Mouse (Mus musculus): Measurements from ENCODE around the gene Gm45799. TPM values are rescaled to one million over a fixed set of nuclear protein-coding genes. Genes with fewer than 3 reads are reported as not detected.

The Gm45799 gene
- polyA plus RNA-seq, 1 experiment from 2014 or later = 30.4 TPM

DNA sequence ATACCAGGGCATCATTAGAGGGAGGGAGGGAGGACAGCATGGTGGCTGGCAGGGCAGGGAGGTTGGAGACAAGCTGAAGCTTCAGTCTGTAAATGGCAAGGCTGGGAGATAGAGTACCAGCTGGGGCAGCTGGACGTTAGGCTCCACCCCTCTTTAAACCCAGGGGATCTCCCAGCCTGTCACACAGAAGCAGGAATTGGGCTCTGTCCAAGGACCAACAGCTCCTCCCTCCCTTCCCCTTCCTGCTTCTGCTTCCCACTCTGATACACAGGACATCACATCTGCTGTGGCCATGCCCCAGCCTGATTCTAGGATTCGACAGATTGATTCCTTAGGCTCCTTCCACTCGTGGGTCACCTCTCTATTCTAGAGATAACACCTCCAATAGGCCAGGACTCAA is 11.7 kb upstream of the Gm45799 start:
- H3K9ac ChIP-seq = no peak overlapping the region
- H3K36me3 ChIP-seq = peaks cover 19% of the 10 kb centered on the region
- no peak for ATAC-seq (ENCODE audit: insufficient number of reproducible peaks, low FRiP score, low TSS enrichment, low read depth)
- H3K4me2 ChIP-seq = no peak overlapping the region
- H3K9me3 ChIP-seq = no peaks in the 10 kb centered on the region
- H3K4me1 ChIP-seq = peaks cover 14% of the 10 kb centered on the region
- H3K27ac ChIP-seq = no peak overlapping the region
- no peak overlapping the region for H3K4me3 ChIP-seq
- no peaks in the 10 kb centered on the region for H3K27me3 ChIP-seq
- WGBS = 24% methylated on average over 3 of the region's 3 CpGs

DNA sequence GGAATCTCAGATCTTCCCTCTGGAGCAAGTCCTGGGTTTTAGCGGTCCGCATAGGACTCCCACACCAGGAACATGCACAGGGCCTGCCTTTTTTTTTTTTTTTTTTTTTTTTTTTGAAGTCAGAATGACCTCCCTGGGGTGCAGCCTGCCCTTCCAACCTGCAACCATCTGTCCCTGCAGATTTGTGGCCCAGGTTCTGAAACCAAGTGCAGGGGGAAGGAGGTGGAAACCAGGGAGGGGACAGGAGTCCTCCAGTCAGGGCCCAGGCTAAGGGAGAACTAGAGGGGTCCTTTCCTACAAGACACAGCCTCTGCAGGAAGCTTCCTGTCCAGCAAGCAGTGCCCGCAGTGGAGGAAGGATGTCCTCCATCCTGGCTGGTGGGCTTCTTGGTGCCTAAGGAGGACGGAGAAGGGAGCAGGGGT is 7.8 kb upstream of the Gm45799 start:
- Histone ChIP-seq H3K27ac (0 out of 2 replicates have a peak overlapping the region, but pooled peaks have one; percentile 22), H3K4me3 (peak overlapping the region; percentile 93), H3K36me3 (peaks cover 22% of the 10 kb centered on the region), H3K9ac (peak overlapping the region; percentile 93; the same call in 1 of the 2 replicates), H3K27me3 (no peaks in the 10 kb centered on the region), H3K4me2 (peak overlapping the region; percentile 86), H3K9me3 (no peaks in the 10 kb centered on the region), H3K4me1 (peaks cover 26% of the 10 kb centered on the region)
- WGBS = 9% methylated on average over 4 of the region's 4 CpGs
- ATAC-seq (ENCODE audit: insufficient number of reproducible peaks, low FRiP score, low TSS enrichment, low read depth) = no peak

DNA sequence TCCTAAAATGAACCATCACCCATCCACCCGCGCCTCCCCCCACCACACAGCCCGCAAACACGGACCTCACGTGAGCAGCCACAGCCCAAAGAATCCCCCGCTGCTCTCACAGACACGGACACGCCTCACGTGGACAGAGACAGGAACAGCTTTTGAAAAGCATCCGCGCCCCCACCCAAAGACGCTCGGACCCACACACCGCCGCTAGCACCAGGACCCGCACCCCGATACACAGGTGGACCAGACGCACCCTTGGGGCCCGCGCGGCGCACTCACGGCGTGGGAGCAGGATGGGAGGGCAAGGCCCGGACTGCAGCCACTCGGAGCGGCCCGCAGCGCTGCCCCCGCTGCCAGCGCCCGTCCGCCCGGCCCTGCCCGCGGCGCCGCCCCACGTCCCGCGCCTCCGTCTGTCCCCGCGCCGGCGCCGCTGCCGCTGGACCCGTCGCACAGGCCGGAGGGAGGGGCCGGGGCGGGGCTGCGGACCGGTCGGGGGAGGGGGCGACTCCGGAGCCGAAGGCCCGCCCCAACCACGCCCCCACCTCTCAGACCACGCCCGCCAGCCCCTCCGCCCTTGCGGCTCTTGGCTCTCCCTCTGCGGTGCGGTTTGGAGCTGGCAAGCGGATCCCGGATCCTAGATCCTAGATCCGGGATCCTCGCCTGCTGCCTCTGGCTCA is 7.1 kb upstream of the Gm45799 start, which contains the start of gene Trim3:
Gene Trim3 (minus strand): TSS at position 445 of the 674 bp plus-strand sequence.
- under 1% methylated on average over 53 of the region's 71 CpGs for WGBS
- H3K36me3 ChIP-seq = peaks cover 28% of the 10 kb centered on the region
- H3K4me2 ChIP-seq = peak within 1 kb of the TSS; percentile 86
- peaks cover 26% of the 10 kb centered on the region for H3K4me1 ChIP-seq
- peak within 1 kb of the TSS; percentile 93 for H3K9ac ChIP-seq
- no peaks in the 10 kb centered on the region for H3K9me3 ChIP-seq
- H3K27me3 ChIP-seq = no peaks in the 10 kb centered on the region
- peak within 1 kb of the TSS; percentile 93 for H3K4me3 ChIP-seq
- ATAC-seq (ENCODE audit: insufficient number of reproducible peaks, low FRiP score, low TSS enrichment, low read depth) = peak; percentile 92
- H3K27ac ChIP-seq = peak within 1 kb of the TSS; percentile 87

DNA sequence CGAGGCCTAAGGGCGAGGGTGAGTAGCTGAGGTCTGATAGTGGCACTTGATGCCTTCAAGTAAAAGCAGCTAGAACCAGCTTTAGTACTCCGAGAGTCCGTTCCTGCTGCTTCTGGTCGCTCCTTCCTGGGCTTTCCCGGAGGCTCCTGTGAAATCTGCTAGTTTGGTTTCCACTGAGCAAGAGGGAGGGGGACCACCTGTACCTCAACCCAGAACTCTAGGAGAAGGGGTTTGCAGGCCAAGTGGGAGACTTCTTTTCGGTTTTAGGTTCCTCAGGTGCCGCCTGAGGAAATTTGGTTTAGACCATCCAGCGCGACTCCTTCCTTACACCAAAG is 6.6 kb upstream of the Gm45799 start:
- Histone ChIP-seq H3K4me1 (peaks cover 27% of the 10 kb centered on the region), H3K27ac (peak overlapping the region; percentile 83), H3K27me3 (no peaks in the 10 kb centered on the region), H3K4me2 (peak overlapping the region; percentile 86), H3K36me3 (peaks cover 31% of the 10 kb centered on the region), H3K4me3 (peak overlapping the region; percentile 93), H3K9me3 (no peaks in the 10 kb centered on the region), H3K9ac (peak overlapping the region; percentile 93)
- 1% methylated on average over 10 of the region's 10 CpGs for WGBS
- ATAC-seq (ENCODE audit: insufficient number of reproducible peaks, low FRiP score, low TSS enrichment, low read depth) = peak; percentile 15; the same call in 1 of the 2 replicates

DNA sequence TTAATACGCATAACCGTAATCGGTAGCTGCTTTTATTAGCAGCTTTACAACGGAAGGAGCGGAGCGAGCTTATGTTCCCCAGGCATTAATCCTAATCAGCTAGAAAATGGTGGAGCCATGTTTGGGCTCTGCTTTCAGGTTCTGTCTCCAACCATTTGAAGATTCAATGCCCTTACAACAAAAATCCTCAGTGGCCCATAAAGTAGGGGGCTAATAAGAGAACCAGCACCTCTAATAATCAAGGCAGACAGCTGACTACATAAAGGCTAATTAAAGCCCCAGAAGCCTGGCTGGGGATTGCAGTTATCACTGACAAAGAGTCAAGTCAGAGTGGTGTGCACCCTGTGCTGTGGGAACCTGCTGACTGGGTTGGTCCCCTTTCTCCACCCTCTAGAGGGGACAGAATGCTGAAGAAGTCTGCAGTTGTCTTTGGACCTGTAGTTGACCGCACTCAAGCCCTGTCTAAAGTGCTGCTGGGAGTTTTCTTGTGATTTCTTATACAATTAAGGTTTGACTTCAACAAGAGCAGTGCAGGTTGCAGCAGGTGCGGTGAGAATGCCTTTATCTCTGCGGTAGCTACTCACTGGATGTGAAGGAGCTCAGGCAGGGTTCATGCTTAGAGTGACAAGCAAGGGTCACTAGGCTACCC is 6.0 kb upstream of the Gm45799 start:
- H3K27me3 ChIP-seq = no peaks in the 10 kb centered on the region
- peak overlapping the region; percentile 86 for H3K4me2 ChIP-seq
- H3K4me1 ChIP-seq = peaks cover 32% of the 10 kb centered on the region
- peak overlapping the region; percentile 93 for H3K4me3 ChIP-seq
- H3K9ac ChIP-seq = no peak overlapping the region
- 41% methylated on average over 9 of the region's 9 CpGs for WGBS
- H3K27ac ChIP-seq = peak overlapping the region; percentile 83; the same call in 1 of the 2 replicates
- no peak for ATAC-seq (ENCODE audit: insufficient number of reproducible peaks, low FRiP score, low TSS enrichment, low read depth)
- peaks cover 32% of the 10 kb centered on the region for H3K36me3 ChIP-seq
- H3K9me3 ChIP-seq = no peaks in the 10 kb centered on the region

DNA sequence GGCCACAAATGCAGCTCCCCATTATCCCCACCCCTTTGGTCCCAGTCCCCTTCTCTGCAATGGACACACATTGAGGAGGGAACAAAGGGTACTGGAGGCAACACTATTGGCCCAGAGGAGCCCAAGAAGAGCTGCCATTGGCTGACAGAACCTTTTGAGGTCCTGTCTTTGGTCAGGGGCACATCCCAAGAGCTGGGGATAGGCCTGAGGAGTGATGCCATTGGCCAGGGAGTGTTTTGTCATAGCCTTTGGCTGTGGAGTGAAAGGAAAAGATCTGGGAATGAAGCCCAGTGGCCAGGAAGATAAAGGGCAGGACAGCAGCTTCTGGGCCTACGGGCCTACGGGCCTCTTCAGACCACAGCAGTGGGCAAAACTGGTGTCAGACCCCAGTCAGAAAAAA is 4.6 kb upstream of the Gm45799 start:
- no peaks in the 10 kb centered on the region for H3K9me3 ChIP-seq
- H3K9ac ChIP-seq = no peak overlapping the region
- H3K4me2 ChIP-seq = no peak overlapping the region
- H3K27me3 ChIP-seq = no peaks in the 10 kb centered on the region
- WGBS = 97% methylated on average over 2 of the region's 2 CpGs
- no peak for ATAC-seq (ENCODE audit: insufficient number of reproducible peaks, low FRiP score, low TSS enrichment, low read depth)
- peaks cover 32% of the 10 kb centered on the region for H3K36me3 ChIP-seq
- no peak overlapping the region for H3K4me3 ChIP-seq
- H3K4me1 ChIP-seq = peaks cover 36% of the 10 kb centered on the region
- H3K27ac ChIP-seq = no peak overlapping the region

DNA sequence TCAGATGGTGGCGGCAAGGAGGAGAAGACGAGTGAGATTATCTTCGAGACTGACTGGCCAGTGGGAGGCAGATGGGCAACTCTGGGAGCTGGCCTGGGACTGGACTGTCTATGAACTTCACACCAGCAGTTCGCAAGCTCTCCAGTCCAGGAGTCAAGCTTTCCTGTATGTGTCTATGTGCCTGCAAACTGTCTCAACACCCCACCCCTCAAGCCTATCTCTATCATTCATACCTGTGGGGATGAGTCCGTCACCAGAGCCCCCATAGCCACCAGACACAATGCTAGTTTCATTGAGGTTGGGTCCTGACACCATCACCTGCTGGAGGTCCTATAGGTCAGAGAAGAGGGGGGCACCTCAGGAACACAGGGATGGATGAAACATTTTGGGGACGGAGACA is 1.6 kb upstream of the Gm45799 start:
- H3K4me2 ChIP-seq = no peak overlapping the region
- H3K4me3 ChIP-seq = no peak overlapping the region
- 92% methylated on average over 6 of the region's 6 CpGs for WGBS

DNA sequence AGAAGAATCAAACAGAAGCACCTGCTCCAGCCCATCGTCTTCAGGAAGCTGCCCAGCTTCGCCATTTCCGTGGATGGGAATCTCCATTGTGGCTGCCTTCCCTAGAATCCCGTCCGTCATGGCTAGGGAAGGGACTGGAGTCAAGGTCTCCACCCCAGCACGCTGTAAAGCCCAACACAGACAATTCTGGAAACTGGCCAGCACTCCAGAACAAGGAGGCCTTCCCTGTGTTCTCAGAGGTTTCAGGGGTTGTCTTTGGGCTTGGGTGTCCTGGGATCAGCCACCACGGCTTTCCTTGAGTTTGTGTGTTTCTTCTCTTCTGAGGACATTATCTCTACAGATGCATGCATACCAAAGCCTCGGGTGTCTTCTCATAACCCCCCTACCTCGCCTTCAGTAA is 1.0 kb upstream of the Gm45799 start:
- no peak for ATAC-seq (ENCODE audit: insufficient number of reproducible peaks, low FRiP score, low TSS enrichment, low read depth)
- peaks cover 46% of the 10 kb centered on the region for H3K36me3 ChIP-seq
- H3K9me3 ChIP-seq = no peaks in the 10 kb centered on the region
- H3K27ac ChIP-seq = no peak overlapping the region
- peak overlapping the region; percentile 76 for H3K4me3 ChIP-seq
- peaks cover 33% of the 10 kb centered on the region for H3K4me1 ChIP-seq
- H3K9ac ChIP-seq = no peak overlapping the region
- WGBS = 70% methylated on average over 9 of the region's 9 CpGs
- no peaks in the 10 kb centered on the region for H3K27me3 ChIP-seq
- peak overlapping the region; percentile 81 for H3K4me2 ChIP-seq

More for the DNA sequence above, 1.6 kb upstream of the Gm45799 start:
- no peak overlapping the region for H3K27ac ChIP-seq
- peaks cover 43% of the 10 kb centered on the region for H3K36me3 ChIP-seq
- H3K4me1 ChIP-seq = peaks cover 38% of the 10 kb centered on the region
- H3K9ac ChIP-seq = no peak overlapping the region
- H3K9me3 ChIP-seq = no peaks in the 10 kb centered on the region
- ATAC-seq (ENCODE audit: insufficient number of reproducible peaks, low FRiP score, low TSS enrichment, low read depth) = no peak
- no peaks in the 10 kb centered on the region for H3K27me3 ChIP-seq

DNA sequence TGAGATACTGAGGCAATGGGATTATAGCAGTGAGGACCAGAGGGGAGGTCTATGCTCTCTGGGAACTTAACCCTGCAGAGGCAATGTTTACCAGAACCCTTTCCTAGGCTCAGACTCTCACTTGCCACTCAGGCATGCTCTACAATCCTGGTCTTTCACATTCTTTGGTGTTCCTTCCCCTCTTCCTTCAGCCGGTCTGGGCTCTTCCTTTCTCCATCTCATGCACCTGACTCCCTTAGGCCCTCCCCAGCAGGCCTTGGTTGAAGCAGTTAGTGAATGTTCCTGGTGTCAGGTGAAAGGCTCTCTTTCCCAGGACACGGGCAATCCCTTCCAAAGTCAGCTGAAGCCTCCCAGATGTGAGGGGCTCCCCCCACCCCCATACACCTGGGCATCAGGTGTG is 596 bp upstream of the Gm45799 start, which contains the start of gene Timm10b:
Gene Timm10b (plus strand): TSS at position 301 of the 400 bp plus-strand sequence.
- H3K4me2 ChIP-seq = peak within 1 kb of the TSS; percentile 81
- H3K27me3 ChIP-seq = no peaks in the 10 kb centered on the region

DNA sequence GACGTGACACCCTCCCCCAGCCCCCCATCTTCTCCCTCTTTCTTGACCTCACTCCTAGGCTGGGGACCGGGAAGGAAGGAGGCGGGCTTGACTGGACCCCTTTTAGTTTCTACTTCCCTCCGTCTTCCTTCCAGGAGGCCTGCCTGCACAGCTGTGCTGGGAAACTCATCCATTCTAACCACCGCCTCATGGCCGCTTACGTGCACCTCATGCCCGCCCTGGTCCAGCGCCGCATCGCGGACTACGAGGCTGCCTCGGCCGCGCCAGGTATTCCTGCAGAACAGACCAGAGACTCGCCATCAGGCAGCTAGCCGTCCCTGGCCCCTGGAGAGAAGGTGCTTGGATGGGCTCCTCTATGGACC is 523 bp downstream of the Gm45799 start:
- peak overlapping the region; percentile 76 for H3K4me3 ChIP-seq
- peaks cover 26% of the 10 kb centered on the region for H3K4me1 ChIP-seq
- H3K9me3 ChIP-seq = no peaks in the 10 kb centered on the region
- under 1% methylated on average over 18 of the region's 18 CpGs for WGBS
- peak overlapping the region; percentile 81 for H3K4me2 ChIP-seq
- no peaks in the 10 kb centered on the region for H3K27me3 ChIP-seq
- H3K36me3 ChIP-seq = peaks cover 48% of the 10 kb centered on the region
- H3K9ac ChIP-seq = peak overlapping the region; percentile 68
- H3K27ac ChIP-seq = peak overlapping the region; percentile 91
- ATAC-seq (ENCODE audit: insufficient number of reproducible peaks, low FRiP score, low TSS enrichment, low read depth) = no peak; the same call in 1 of the 2 replicates

More for the DNA sequence above, 596 bp upstream of the Gm45799 start, which contains the start of gene Timm10b:
- peaks cover 46% of the 10 kb centered on the region for H3K36me3 ChIP-seq
- peak within 1 kb of the TSS; percentile 79 for H3K9ac ChIP-seq
- WGBS = 0% methylated on average over 2 of the region's 2 CpGs
- peak; percentile 0; the same call in 1 of the 2 replicates for ATAC-seq (ENCODE audit: insufficient number of reproducible peaks, low FRiP score, low TSS enrichment, low read depth)
- H3K9me3 ChIP-seq = no peaks in the 10 kb centered on the region
- peak within 1 kb of the TSS; percentile 76 for H3K4me3 ChIP-seq
- peaks cover 29% of the 10 kb centered on the region for H3K4me1 ChIP-seq
- peak within 1 kb of the TSS; percentile 91 for H3K27ac ChIP-seq

DNA sequence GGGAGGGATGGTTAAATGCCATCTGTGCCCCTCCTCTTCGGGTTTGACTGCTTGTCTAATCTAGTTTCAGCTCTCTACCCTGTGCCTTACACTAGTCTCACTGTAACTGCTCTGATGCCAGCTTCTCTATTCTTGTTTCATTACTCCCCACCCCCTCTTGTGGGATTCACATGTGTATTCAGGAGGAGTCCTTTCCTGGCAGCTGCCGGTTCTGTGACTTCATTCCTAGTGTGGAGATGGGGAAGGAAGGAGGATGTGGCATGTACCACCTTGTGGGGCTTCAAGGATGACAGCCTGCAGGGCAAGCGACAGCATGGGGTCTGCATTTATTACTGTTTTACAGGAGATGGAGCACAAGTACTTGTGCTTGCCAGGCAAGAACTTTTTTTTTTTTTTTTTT is 1.6 kb downstream of the Gm45799 start:
- ATAC-seq (ENCODE audit: insufficient number of reproducible peaks, low FRiP score, low TSS enrichment, low read depth) = no peak
- Histone ChIP-seq H3K4me2 (0 out of 2 replicates have a peak overlapping the region, but pooled peaks have one; percentile 81), H3K27me3 (no peaks in the 10 kb centered on the region), H3K36me3 (peaks cover 40% of the 10 kb centered on the region), H3K4me3 (no peak overlapping the region), H3K4me1 (peaks cover 26% of the 10 kb centered on the region), H3K27ac (no peak overlapping the region), H3K9ac (no peak overlapping the region), H3K9me3 (no peaks in the 10 kb centered on the region)
- 72% methylated on average over 3 of the region's 3 CpGs for WGBS

Data from limb, embryonic 15.5 days (tissue).